Mouse (Mus musculus) heart, adult 2 months (tissue): Measurements from ENCODE around the gene Ssh2.

Experiments used
- CTCF ChIP-seq: fragments of 200-600 bp; IDR thresholded peaks from 2 replicates; pipeline ENCODE4 v1.8.1; 2022; ENCODE audit warnings: antibody characterized with exemption, mild to moderate bottlenecking, moderate library complexity
- POLR2A ChIP-seq: fragments of 200-500 bp; IDR thresholded peaks from 2 replicates; pipeline ENCODE4 v1.6.1; 2011; ENCODE audit warnings: mild to moderate bottlenecking, low read depth, low read length, control low read depth; ENCODE audit not compliant: insufficient read depth

DNA sequence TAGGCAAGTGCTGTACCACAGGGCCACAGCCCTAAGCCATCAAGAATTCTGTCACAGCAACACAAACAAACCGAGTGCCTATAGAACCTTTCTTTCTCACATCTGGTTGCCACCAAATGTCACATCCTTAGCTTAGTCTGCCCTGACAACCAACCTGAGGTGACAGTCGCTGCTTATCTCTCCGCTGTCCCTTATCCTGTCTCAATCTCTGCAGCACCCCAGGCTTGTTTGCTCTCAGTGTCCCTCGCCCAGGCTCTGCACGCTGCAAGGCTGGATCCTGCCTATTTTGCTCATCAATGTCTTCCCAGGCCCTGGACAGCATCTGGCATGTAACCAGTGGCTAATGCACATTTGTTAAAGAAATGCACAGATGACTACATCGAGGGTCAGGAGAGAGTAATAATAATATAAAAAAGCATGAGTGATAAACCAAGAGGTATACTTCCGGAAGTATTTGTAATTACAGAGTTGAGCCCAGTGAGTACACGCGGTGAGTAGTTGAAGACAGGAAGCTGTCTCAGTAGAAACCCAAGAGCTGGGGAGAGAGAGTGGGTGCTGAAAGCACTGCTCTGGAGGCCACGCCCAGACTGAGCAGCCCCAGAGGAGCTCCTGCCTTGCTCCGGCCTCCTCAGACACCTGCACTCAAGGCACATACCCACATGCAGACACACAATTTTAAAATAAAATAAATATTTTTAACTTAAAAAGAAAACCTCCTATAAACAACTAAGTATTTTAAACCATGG, 267.6 kb downstream of the Ssh2 start:
- TF ChIP-seq CTCF (no peak), POLR2A (no peak)
